Mouse (Mus musculus) natural killer cell, adult 2 months (primary cell): Measurements from ENCODE around the gene Rsf1.

Source experiments
- DNase-seq, 2 experiments: peaks; one replicate each; pipeline ENCODE4 v3.0.0; 2022; ENCODE audit warnings: low spot score in 2 of 2

Rsf1 gene

DNA sequence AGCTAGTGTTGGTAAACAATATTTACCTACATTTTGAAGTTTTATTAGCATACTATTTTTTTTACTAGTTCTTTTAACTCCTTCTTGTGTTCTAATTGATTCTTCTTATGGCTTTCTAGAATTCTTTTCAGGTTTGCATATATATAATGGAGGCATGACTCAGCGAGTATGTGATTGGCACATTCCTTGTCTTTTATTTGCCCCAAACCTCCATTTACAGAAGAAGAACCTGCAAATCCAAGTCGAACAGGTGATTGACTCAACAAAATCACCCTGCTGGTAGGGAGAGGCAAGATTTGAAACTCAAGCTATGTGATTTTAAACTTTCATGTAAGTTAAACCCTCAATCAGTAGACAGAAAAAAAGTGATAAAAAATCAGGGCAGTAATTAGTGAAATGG is 51.6 kb downstream of the Rsf1 start:
- no peak for DNase-seq

- DNase-seq = no peak
These were observed 53.2 kb downstream of the Rsf1 start for GRCm38 (mm10) chr7:97632897-97633296.

GRCm38 (mm10) chr7:97645060-97645459 is 65.4 kb downstream of the Rsf1 start:
- no peak for DNase-seq

GRCm38 (mm10) chr7:97647656-97648055 is 68.0 kb downstream of the Rsf1 start:
- no peak for DNase-seq

GRCm38 (mm10) chr7:97650729-97651128 is 71.0 kb downstream of the Rsf1 start:
- DNase-seq = no peak

- no peak for DNase-seq
These were observed 76.5 kb downstream of the Rsf1 start for GRCm38 (mm10) chr7:97656144-97656543.

DNA sequence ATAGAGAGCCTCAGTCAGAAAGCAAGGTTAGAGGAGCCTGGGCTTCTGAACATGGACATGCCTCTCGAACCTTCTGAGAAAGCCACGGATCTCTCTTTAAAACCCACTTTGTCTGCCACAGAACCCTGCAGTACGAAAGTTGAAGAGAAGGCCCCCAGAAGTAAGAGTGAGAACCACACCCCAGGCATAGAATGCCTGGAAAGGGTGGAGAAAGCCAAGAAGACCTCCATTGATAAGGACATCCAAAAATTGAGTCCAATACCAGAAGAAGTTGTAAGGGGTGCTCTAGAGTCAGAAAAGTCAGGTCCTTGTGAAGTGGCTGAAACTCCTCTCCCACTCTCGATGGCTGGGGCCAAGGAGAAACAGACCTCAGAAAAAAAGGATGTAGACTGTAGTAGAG is 81.9 kb downstream of the Rsf1 start:
- DNase-seq = no peak

GRCm38 (mm10) chr7:97679239-97679638 is 99.5 kb downstream of the Rsf1 start:
- DNase-seq = no peak

- DNase-seq = no peak
These were observed 108.1 kb downstream of the Rsf1 start for GRCm38 (mm10) chr7:97687831-97688230.

DNA sequence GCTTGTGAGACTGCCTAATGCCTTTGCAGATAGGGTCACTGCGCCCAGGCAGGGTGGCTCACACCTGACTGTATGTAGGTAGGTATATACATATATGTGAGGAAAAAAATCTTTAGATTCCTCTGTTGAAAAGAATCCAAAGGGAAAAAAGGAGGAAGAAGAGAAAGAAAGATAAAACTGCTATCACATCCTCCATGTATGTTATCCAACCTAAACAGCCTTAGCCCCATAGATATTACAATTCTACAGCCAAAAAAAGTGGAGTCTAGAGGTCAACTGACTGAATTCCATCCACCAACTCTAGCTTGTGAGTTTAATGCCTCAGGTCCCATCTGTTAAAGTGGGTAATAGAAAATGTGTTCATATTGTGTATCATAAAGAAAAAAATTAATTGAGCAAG is 115.8 kb downstream of the Rsf1 start:
- DNase-seq = no peak

DNA sequence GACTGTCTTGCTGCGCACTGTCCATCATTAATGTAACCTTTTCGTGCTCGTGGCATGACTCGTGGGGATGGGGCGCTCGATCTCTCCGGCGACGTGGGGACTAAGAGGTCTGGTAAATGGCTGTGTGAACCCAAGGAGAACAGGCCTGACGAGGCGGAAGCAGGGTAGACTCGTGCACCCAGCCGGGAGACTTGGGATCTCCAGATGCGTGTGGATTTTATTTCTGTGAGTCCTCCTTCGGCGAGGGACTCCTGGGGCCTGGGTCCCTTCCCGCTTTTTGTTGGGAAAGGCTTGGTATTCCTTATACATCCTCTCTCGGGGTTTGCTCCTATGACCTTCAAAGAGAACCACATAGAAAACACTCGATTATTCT is 116.4 kb downstream of the Rsf1 start:
- DNase-seq = no peak

DNA sequence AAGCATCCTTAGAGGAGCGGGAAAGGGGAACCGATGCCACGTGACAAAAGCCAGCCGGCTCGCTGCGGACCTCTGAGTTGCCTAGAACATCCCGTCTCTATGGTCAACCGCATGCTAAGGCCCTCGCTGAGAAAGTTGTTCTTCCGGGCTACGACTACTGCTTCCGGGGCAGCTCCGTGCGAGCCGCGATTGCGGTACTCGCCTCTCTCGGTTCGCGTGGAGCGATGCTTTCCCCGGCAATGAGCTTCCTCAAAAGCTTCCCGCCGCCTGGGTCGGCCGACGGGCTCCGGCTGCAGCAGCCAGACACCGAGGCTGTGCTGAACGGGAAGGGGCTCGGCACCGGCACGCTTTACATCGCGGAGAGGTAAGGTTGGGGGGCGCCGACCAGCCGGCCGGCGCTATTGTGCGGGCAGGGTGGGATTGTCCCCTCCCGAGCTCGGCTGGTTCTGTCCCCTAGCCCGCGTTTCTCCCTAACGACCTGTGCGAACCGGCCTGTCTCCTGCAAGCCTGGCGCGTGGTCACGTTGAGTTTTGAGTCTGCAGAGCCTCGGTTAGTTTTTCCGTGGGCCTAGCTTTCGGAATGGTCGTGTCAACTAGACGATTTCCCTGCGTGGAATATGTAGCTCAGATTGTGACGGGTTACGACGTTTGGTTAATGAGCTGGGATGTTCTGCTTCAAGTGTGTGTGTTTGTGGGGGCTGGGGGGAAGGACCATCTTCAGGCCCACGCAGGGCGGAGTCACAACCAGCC is 117.0 kb downstream of the Rsf1 start, which contains the start of gene Clns1a:
Clns1a (plus strand) TSS at position 129 of the 749 bp plus-strand sequence.
- DNase-seq = peak; percentile 85 to 92

DNA sequence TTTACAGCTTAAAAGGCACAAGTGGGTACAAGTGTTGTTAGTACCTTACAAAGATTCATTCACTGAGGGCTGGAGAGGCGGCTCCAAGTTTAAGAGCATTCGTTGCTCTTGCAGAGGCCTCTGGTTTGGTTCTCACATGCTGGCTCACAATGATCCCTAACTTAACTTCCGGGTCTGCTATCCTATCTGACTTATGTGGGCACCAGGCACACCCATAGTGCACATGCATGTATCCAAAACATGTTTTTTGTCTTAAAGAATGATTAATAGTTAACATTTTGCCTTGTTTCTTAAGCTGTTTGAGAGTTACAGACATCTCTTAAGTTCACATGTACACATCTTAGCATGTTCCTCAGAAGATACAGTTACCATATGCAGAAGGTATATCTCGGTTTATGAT is 120.5 kb downstream of the Rsf1 start:
- no peak for DNase-seq

DNA sequence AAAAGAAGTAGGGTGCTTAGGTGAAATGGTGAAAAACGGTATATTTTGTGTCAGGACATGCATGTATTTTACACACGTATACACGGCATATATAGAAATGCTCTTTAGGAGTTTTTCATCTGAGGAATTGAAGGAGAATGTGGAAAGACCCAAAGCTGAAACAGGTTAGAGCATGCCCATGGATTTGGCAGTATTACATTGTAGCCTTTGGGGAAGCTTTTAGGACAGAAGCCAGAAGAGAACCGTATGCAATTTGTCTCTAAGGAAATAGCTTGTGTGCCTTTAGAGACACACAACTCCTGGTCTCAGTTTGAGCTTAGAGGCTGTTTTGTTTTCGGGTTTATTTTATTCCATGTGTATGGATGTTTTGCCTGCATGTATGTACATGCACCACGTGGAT is 121.4 kb downstream of the Rsf1 start:
- DNase-seq = no peak

DNA sequence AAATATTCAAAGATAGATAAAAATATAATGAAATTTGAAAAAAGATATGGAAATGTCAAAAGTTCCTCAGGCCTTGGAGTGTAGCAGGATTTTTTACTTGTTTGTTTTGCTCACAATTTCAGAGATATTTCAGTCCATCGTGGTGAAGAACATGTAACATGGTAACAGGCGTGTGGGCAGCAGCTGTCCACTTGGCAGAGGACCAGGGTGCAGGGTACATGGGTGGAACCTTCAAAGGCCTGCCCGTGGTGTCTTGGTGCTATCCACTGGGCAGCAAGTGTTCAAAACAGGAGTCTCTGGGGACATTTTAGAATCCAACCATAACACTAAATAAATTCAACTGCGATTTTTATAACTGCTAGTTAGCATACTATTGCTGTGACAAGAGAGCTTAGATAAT is 127.4 kb downstream of the Rsf1 start:
- DNase-seq = no peak

- no peak for DNase-seq
These were observed 128.1 kb downstream of the Rsf1 start for GRCm38 (mm10) chr7:97707809-97708208.

GRCm38 (mm10) chr7:97709204-97709603 is 129.5 kb downstream of the Rsf1 start:
- no peak for DNase-seq

GRCm38 (mm10) chr7:97714651-97715050 is 135.0 kb downstream of the Rsf1 start:
- no peak for DNase-seq

DNA sequence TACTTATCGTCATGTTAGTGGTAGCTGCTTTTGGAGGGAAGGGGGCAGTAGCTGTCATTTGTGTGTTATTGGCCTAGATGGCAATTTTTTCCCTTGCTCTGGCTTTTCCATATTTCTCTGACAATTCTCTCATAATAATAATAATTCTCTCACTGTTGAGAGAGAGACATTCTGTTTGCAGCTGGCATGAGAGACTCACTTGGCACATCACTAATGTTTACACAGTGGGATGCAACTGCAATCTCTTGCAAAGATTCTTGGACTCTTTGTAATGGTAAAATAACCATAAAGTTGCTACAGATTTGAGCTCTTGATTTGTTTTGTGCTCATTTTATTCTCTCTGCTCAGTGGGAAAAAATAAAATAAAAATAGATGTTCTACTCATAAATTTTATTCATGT is 137.6 kb downstream of the Rsf1 start:
- DNase-seq = no peak

DNA sequence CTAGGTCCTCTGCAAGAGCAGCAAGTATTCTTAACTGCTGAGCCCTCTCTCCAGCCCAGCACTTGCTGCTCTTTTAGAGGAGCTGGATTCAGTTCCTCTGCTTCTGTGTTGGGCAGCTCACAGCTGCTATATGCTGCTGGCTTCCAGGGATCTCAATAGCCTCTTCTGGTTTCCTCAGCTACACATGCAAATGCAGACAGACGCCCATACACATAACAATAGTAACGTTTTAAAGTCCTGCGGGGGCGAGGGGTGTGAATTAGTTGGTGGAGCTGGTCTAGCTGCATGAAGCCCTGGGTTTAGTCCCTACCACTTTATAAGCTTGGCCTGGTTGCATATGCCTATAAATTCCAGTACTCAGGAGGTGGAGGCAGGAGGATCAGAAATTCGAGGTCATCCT is 139.4 kb downstream of the Rsf1 start:
- DNase-seq = no peak

DNA sequence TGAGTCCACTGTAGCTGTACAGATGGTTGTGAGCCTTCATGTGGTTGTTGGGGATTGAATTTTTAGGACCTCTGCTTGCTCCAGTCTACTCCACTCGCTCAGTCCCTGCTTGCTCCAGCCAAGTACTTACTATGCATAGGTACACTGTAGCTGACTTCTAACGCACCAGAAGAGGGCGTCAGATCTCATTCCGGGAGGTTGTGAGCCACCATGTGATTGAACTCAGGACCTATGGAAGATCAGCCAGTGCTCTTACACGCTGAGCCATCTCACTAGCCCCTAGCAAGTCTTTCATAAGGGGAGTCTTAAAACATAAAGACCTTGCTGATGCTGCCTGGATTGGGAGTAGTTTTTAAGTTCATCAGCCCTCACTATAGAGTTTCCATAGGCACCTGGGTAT is 140.4 kb downstream of the Rsf1 start:
- DNase-seq = no peak

- DNase-seq = no peak
These were observed 142.7 kb downstream of the Rsf1 start for GRCm38 (mm10) chr7:97722278-97722918.
